Mouse (Mus musculus) thymus, postnatal 0 days (tissue): ENCODE data around the gene Ice2. TPM values are rescaled to one million over a fixed set of nuclear protein-coding genes. Genes with fewer than 3 reads are reported as not detected.

Experiments
- DNase-seq: peaks from one replicate; pipeline ENCODE4 v3.0.0-alpha.2; 2015; ENCODE audit warnings: low spot score
- polyA plus RNA-seq: library from polyadenylated mRNA; unstranded; fragments of >200 nt; fragmentation: Nextera tagmentation; extraction: Ambion mirVana; gene quantifications from 2 replicates; pipeline ENCODE4 v1.2.1, GENCODE M21; 2015

The Ice2 gene
- polyA plus RNA-seq, 1 experiment from 2014 or later = 18.2 TPM

- no peak for DNase-seq
These were observed 7.0 kb downstream of the Ice2 start for GRCm38 (mm10) chr9:69404671-69405070.

- DNase-seq = peak; percentile 45
These were observed 21.8 kb downstream of the Ice2 start for GRCm38 (mm10) chr9:69419476-69419875.

GRCm38 (mm10) chr9:69430531-69430930 lies 32.8 kb downstream of the Ice2 start:
- no peak for DNase-seq

GRCm38 (mm10) chr9:69431863-69432555 lies 34.3 kb downstream of the Ice2 start:
- no peak for DNase-seq

- DNase-seq = no peak
These were observed 37.5 kb downstream of the Ice2 start for GRCm38 (mm10) chr9:69435194-69435593.

GRCm38 (mm10) chr9:69435662-69436061 lies 38.0 kb downstream of the Ice2 start:
- DNase-seq = no peak

GRCm38 (mm10) chr9:69439805-69440357 lies 42.2 kb downstream of the Ice2 start:
- DNase-seq = peak; percentile 60

GRCm38 (mm10) chr9:69442471-69443038 lies 44.8 kb downstream of the Ice2 start:
- DNase-seq = no peak

GRCm38 (mm10) chr9:69443203-69443602 lies 45.5 kb downstream of the Ice2 start:
- DNase-seq = no peak

- DNase-seq = no peak
These were observed 51.1 kb downstream of the Ice2 start for GRCm38 (mm10) chr9:69448801-69449200.

GRCm38 (mm10) chr9:69450636-69451035 lies 52.9 kb downstream of the Ice2 start:
- DNase-seq = no peak

- no peak for DNase-seq
These were observed 54.4 kb downstream of the Ice2 start for GRCm38 (mm10) chr9:69451886-69452810.

GRCm38 (mm10) chr9:69453066-69453900 lies 55.6 kb downstream of the Ice2 start, which contains the start of gene Anxa2:
Gene Anxa2 (plus strand): TSS chr9:69453620.
- peak; percentile 69 for DNase-seq

GRCm38 (mm10) chr9:69453901-69454666 lies 56.4 kb downstream of the Ice2 start:
- peak; percentile 53 for DNase-seq

- DNase-seq = no peak
These were observed 57.0 kb downstream of the Ice2 start for GRCm38 (mm10) chr9:69454691-69455090.

GRCm38 (mm10) chr9:69455391-69455790 lies 57.7 kb downstream of the Ice2 start:
- DNase-seq = peak; percentile 39

- no peak for DNase-seq
These were observed 58.8 kb downstream of the Ice2 start for GRCm38 (mm10) chr9:69456406-69457075.

GRCm38 (mm10) chr9:69457143-69457542 lies 59.4 kb downstream of the Ice2 start:
- no peak for DNase-seq
